Mouse (Mus musculus): Measurements from ENCODE around the gene Asic3.
"Not testable (repeated sequence)": the region's sequence is repeated elsewhere in the genome, so short reads cannot be mapped to it uniquely, and the experiment has no call there.

The Asic3 gene

DNA sequence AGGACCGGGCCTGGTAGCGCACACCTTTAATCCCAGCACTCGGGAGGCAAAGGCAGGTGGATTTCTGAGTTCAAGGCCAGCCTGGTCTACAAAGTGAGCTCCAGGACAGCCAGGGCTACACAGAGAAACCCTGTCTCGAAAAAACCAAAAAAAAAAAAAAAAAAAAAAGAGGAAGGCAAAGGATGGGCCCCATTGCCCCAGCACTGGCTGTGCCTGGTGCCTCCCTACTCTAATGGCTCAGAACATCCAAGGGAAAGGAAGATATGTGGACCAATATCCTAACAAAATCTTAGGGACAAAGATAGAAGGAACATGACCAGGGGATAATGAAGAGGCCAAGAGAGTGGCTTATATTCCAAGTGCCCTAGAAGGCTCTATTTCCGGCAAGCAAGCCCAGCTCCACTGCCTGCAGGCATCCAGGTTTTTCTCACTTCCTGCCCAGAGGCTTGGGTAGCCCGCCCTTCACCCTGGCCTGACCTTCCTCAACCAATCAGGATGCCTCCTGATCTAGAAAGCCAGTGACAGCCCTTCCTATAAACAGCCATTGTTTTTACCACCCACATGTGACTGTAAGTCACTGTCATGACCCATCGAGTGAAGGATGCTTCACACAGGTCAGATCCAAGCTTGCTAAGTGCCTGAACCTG, 24.1 kb upstream of the Asic3 start:
- no peak for DNase-seq

DNA sequence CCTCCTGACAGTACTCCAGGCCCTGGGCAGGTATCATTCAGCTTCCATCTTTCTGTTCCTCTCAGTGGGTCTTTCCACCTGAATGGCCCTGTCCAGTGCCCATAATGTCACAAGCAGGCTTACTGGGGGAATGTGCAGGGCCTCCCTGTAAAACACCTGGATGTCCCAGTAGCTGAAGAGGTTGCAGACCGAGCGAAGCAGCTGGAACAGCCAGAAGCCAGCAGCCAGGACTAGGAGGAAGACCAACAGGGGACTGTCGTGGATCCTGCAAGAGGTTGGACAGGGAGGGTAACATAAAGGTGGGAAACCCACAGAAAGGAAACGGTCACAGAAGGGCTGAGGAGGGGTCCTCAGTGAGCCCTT, 23.6 kb upstream of the Asic3 start:
- no peak for DNase-seq

GRCm38 (mm10) chr5:24391864-24392263, 21.3 kb upstream of the Asic3 start, which contains the start of gene Atg9b:
Atg9b (minus strand) TSS chr5:24392143.
- DNase-seq, result no peak

GRCm38 (mm10) chr5:24392724-24393123, 20.5 kb upstream of the Asic3 start:
- no peak for DNase-seq

- peak; percentile 60 to 79 for DNase-seq
Measured at GRCm38 (mm10) chr5:24393392-24393997, 19.7 kb upstream of the Asic3 start, which contains the start of gene Abcb8. Abcb8 (plus strand) TSS chr5:24393663.

DNA sequence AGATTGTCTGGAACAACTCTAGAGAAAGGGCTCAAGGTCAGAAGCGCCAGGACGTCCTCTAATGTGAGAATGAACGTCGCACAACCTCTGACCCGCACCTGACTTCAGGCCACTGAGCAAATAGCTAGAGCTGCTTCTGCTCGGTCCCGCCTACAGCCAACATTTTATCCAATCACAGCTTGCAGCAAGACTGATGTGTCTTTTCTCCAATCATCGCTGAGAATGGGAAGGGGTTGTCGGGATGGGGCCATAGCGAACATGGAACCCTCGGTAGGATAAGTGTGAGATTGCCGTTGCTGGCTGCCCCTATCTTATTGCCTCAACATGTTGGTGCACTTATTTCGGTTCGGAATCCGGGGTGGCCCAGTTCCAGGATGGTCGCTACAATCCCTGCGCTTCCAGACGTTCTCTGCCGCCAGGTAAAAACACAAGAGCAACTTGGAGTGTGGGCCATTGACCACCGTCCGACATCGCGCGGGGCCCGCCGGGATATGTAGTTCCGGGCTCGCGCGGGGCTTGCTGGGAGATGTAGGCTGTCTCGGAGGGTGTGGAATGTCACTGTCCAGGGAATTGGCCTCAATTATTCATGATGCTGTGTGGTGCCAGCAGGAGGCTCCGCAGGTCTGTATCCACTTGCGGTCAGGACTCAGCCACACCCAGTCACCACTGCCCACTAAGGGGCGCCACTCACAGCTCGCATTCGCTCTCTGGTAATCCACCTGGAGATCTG, 18.9 kb upstream of the Asic3 start:
- DNase-seq, result peak; percentile 81 to 93

- DNase-seq, result not testable (repeated sequence)
Measured at GRCm38 (mm10) chr5:24396254-24396653, 16.9 kb upstream of the Asic3 start.

DNA sequence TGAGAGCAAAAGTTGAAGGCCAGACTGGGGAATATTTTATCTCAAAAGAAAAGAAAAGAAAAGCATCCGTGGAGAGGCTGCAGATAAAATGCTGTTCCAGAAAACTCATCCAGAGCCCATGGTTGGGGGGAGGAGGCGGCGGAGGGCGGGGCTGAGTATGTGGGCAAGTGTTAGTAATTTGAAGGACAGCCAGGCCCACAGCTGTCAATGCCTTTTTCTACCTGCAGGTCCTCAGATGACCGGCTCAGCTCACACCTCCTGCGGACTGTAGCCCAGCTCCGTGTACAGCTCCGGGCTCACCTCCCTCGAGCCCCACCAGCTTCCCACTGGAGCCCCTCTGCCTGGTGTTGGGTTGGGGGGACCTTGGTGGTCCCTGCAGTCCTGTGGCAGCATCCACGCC, 13.5 kb upstream of the Asic3 start:
- DNase-seq, result no peak

DNA sequence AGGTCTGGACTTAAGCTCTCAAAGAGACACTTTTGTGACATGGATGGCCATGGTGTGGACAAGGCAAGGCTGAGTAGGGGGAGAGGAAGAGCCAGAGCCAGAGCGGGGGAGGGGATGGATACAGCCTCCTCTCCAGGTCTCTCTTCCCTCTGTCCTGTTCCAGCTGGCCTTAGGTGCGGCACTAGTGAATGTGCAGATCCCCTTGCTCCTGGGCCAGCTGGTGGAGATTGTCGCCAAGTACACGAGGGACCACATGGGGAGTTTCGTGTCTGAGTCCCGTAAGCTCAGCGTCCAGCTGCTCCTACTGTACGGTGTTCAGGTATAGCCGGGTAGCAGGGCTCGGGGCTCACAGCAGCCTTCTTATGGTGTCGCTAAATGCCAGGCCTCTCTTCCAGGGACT, 12.8 kb upstream of the Asic3 start:
- DNase-seq, result no peak

GRCm38 (mm10) chr5:24400911-24401605, 12.1 kb upstream of the Asic3 start:
- DNase-seq, result no peak

DNA sequence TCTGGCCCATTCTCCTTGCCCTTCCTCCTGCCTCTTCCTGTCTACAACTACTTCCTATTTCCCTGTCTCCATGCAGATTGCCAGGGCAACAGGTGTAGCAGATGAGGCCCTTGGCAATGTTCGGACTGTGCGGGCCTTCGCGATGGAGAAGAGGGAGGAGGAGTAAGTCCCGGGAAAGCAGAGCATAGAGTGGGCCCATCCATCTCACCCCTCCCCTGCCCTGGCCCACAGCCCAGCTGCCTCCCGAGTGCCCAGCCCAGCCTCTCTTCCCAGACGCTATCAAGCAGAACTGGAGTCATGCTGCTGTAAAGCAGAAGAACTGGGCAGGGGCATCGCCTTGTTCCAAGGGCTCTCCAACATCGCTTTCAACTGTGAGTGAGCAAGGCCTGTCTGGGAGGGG, 11.2 kb upstream of the Asic3 start:
- no peak for DNase-seq

DNA sequence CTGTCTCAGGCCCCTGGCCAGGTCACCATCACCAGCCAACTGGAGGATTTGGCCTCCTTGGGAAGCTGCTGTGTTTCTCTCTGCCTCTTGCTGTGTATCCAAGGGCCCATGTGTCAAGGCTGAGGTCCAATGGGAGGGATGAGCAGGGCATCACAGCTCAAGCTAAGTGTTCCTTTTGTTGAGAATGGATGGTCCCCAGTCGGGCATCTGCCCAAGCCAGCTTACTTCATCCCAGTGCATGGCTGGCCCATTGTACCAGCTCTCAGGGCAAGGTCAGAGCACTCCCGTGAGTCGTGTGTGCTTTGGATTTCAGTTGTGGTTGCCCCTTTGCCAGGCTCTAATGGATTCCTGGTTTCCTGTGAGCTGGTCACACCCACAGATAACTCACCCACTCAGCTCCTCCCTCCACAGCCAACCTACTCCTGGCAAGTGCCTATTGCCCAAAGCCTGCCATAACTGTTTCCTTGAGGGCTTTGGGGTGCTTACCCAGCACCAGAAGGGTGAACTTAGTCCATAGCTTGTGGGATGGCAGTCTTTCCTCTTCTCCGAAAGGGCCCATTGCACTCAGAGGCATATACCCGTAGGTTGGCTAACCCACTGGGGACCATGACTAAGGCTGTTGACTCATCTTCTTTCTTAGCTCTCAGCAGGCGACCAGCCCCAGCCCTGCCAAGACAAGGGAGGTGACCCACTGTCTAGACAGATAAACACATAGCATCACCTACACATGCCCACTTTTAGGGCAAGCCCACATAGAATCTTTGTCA, 8.4 kb upstream of the Asic3 start:
- DNase-seq, result no peak

GRCm38 (mm10) chr5:24405389-24405876, 7.8 kb upstream of the Asic3 start:
- no peak for DNase-seq

DNA sequence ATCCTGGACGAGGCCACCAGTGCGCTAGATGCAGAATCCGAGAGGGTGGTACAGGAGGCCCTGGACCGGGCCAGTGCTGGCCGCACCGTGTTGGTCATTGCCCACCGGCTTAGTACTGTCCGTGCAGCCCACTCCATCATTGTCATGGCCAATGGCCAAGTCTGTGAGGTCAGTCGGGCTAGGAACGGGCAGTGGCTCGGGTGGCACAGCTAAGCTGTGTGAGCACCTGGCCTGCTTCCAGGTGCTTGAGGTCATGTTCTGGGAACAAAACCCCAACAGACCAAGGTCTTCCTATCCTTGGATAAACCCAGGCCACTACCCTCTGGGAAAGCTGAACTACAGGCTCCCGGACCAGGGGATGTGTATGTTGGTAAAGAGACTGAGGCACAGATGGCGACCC, 4.5 kb upstream of the Asic3 start:
- DNase-seq, result no peak

GRCm38 (mm10) chr5:24409466-24409865, 3.7 kb upstream of the Asic3 start:
- DNase-seq, result no peak

- DNase-seq, result no peak
Measured at GRCm38 (mm10) chr5:24412063-24412462, 1.1 kb upstream of the Asic3 start.

DNA sequence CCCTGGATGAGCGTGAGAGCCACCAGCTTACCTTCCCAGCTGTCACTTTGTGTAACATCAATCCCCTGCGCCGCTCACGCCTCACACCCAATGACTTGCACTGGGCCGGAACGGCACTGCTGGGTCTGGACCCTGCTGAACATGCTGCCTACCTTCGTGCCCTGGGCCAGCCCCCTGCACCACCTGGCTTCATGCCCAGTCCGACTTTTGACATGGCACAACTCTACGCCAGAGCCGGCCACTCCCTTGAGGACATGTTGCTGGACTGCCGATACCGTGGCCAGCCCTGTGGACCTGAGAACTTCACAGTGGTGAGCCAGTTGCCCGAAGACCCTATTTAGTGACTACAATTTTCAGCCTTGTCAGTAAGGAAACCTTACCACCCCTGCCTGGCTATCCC, 746 bp downstream of the Asic3 start:
- no peak for DNase-seq

GRCm38 (mm10) chr5:24416222-24416736, 3.1 kb downstream of the Asic3 start:
- DNase-seq, result peak; percentile 29 to 60

DNA sequence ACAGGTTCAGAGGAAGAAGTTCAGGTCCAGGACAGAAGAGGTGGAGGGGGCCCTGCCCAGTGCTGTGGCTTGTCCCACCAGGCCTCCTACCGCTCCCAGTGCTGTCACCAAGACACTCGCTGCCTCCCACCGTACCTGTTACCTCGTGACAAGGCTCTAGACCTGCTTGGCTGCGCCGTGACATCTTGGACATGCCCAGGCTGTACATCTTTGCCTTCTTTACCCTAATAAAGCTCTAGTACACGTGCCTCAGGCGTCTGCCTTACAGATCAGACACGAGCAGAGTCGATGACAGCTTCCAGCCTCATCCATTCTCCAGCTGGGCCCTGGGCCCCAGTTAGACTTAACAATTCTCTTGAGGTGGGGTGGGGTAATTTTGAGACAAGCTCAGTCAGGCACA, 4.4 kb downstream of the Asic3 start:
- no peak for DNase-seq

DNA sequence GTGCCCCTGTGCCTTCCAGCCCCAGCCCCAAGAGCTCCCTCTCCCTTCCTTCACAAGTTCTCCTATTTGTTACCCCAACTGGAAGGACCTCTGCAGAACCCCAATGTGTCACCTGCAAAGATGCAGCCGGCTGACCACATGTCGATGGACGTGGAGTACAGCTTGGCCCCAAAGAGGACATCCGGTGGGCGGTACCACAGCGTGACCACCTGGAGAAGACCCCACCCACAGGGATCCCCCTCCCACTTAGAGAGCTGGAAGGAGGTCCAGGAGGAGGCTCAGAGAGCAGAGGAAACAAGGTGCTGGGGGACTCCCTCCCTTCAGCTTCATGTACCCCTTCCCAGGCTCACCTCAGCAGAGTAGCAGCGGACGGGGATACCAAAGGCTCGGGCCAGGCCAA, 7.2 kb downstream of the Asic3 start:
- no peak for DNase-seq

- peak; percentile 98 for DNase-seq
Measured at GRCm38 (mm10) chr5:24423129-24424003, 10.2 kb downstream of the Asic3 start, which contains the start of the genes Cdk5 and Slc4a2. Cdk5 (minus strand) TSS chr5:24423530. Slc4a2 (plus strand) TSS chr5:24423837.
